Mouse (Mus musculus) limb, embryonic 12.5 days (tissue): ENCODE results near the gene Accs. TPM values are rescaled to one million over a fixed set of nuclear protein-coding genes. Genes with fewer than 3 reads are reported as not detected.

Source experiments
- ATAC-seq: fragments of 200-750 bp; cut with Nextera tagmentation; 2 replicates; pipeline ENCODE4 v1.8.0; 2017; ENCODE audit warnings: low read depth, moderate TSS enrichment; ENCODE audit not compliant: insufficient number of reproducible peaks, insufficient read depth, low FRiP score, low TSS enrichment
- H3K27ac ChIP-seq: fragments of 300-500 bp; sonication (generic); 2 replicates; pipeline ENCODE4 v1.5.1; 2016; ENCODE audit warnings: mild to moderate bottlenecking, moderate library complexity
- H3K27me3 ChIP-seq: fragments of 300-500 bp; sonication (generic); 2 replicates; pipeline ENCODE4 v1.6.1; 2016; ENCODE audit warnings: mild to moderate bottlenecking, moderate library complexity
- H3K36me3 ChIP-seq: fragments of 300-500 bp; sonication (generic); 2 replicates; pipeline ENCODE4 v1.6.1; 2016; ENCODE audit warnings: mild to moderate bottlenecking, moderate library complexity
- H3K4me1 ChIP-seq: fragments of 300-500 bp; sonication (generic); replicated peaks from 2 replicates; pipeline ENCODE4 v1.6.1; 2016
- H3K4me2 ChIP-seq: fragments of 300-500 bp; sonication (generic); 2 replicates; pipeline ENCODE4 v1.6.1; 2016; ENCODE audit warnings: mild to moderate bottlenecking, moderate library complexity
- H3K4me3 ChIP-seq: fragments of 300-500 bp; sonication (generic); replicated peaks from 2 replicates; pipeline ENCODE4 v1.5.1; 2016; ENCODE audit warnings: mild to moderate bottlenecking
- H3K9ac ChIP-seq: fragments of 300-500 bp; sonication (generic); replicated peaks from 2 replicates; pipeline ENCODE4 v1.6.1; 2016; ENCODE audit warnings: mild to moderate bottlenecking, moderate library complexity
- H3K9me3 ChIP-seq: fragments of 300-500 bp; sonication (generic); 2 replicates; pipeline ENCODE4 v1.6.1; 2016; ENCODE audit warnings: mild to moderate bottlenecking, moderate library complexity
- whole genome bisulfite sequencing: fragments of 180-500 bp; shearing (Covaris S2); methylation state at CpG from one replicate; pipeline ENCODE4 v1.1.7; 2016; 5-methylcytosine and 5-hydroxymethylcytosine counted together
- polyA plus RNA-seq: library from polyadenylated mRNA; unstranded; fragments of >200 nt; fragmentation: Nextera tagmentation; extraction: Ambion mirVana; gene quantifications from 2 replicates; pipeline ENCODE4 v1.2.1, GENCODE M21; 2016

Accs gene
- polyA plus RNA-seq, 1 experiment from 2014 or later = 8.8 TPM

- Histone ChIP-seq H3K27ac (no peak overlapping the region), H3K9me3 (no peaks in the 10 kb centered on the region), H3K4me2 (no peak overlapping the region), H3K36me3 (peaks cover 5% of the 10 kb centered on the region; the same call in 1 of the 2 replicates), H3K4me3 (no peak overlapping the region), H3K27me3 (no peaks in the 10 kb centered on the region), H3K4me1 (peaks cover 25% of the 10 kb centered on the region), H3K9ac (no peak overlapping the region)
- 30% methylated on average over 1 of the region's 1 CpGs for WGBS
- no peak for ATAC-seq
These were observed 1.6 kb upstream of the Accs start for GRCm38 (mm10) chr2:93851303-93851702.

DNA sequence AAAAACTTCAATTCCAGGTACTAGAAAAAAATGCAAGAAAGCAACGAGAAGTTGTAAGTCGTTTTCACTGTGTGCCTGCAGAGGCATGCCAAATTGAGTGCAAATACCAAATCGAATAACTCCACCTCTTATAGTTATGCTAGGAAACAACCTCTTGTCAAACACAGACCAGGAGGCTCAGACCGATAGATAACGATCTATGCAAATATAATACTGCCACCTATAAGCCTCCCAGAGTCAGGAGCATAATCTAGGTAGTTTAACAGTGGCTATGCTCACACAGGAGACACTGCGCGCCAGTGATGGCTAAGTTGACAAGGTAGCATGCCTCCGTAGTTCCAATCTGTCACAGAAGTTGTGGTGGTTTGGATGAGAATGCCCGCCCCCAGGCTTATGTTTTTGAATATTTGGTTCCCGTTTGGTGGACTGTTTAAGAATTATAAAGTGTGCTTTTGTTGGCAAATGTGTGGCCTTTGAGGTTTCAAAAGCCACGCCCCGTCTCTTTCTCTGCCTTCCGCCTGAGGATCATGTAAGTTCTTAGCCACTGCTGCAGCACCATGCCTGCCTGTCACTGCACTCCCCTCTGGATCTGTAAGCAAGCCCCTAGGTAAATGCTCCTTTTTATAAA lies 688 bp upstream of the Accs start:
- H3K9ac ChIP-seq = no peak overlapping the region
- 39% methylated on average over 13 of the region's 13 CpGs for WGBS
- ATAC-seq = no peak
- no peak overlapping the region for H3K4me3 ChIP-seq
- H3K9me3 ChIP-seq = no peaks in the 10 kb centered on the region
- H3K4me2 ChIP-seq = peak overlapping the region; percentile 79
- H3K27ac ChIP-seq = no peak overlapping the region
- no peaks in the 10 kb centered on the region for H3K27me3 ChIP-seq
- H3K4me1 ChIP-seq = peaks cover 25% of the 10 kb centered on the region
- H3K36me3 ChIP-seq = peaks cover 14% of the 10 kb centered on the region

DNA sequence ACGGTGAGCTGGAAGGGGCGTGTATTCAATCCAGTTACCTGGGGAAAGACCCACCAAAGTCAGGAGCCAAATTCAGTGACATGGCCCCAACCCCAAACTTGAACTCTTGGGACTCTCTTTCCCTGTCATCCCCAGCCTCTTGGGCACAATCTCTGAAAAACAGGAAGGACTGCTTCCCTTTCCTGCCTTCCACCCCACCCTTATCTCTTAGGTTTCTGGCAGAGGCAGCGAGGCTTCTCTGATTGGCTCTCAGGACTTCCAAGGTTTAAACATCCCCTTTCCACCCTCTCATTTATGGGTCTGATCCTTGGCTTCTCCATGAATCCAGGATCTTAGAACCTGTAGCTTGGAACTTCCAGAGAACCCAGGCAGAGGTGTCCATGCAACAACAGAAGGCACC lies 8.4 kb downstream of the Accs start:
- Histone ChIP-seq H3K4me2 (no peak overlapping the region), H3K4me1 (no peaks in the 10 kb centered on the region), H3K9me3 (peaks cover 4% of the 10 kb centered on the region), H3K36me3 (peaks cover 89% of the 10 kb centered on the region), H3K4me3 (no peak overlapping the region), H3K27me3 (no peaks in the 10 kb centered on the region), H3K27ac (no peak overlapping the region), H3K9ac (no peak overlapping the region)
- 90% methylated on average over 3 of the region's 3 CpGs for WGBS
- no peak for ATAC-seq

- H3K4me2 ChIP-seq = no peak overlapping the region
- H3K9me3 ChIP-seq = peaks cover 4% of the 10 kb centered on the region
- H3K9ac ChIP-seq = no peak overlapping the region
- 81% methylated on average over 6 of the region's 6 CpGs for WGBS
- no peak for ATAC-seq
- peaks cover 87% of the 10 kb centered on the region for H3K36me3 ChIP-seq
- H3K27me3 ChIP-seq = no peaks in the 10 kb centered on the region
- H3K4me3 ChIP-seq = no peak overlapping the region
- no peaks in the 10 kb centered on the region for H3K4me1 ChIP-seq
- no peak overlapping the region for H3K27ac ChIP-seq
These were observed 9.6 kb downstream of the Accs start for GRCm38 (mm10) chr2:93840109-93840508.

- ATAC-seq = no peak
- Histone ChIP-seq H3K4me3 (no peak overlapping the region), H3K9ac (no peak overlapping the region), H3K27ac (no peak overlapping the region), H3K4me1 (no peaks in the 10 kb centered on the region), H3K9me3 (peaks cover 4% of the 10 kb centered on the region), H3K36me3 (peaks cover 85% of the 10 kb centered on the region), H3K4me2 (no peak overlapping the region), H3K27me3 (no peaks in the 10 kb centered on the region)
- WGBS = 89% methylated on average over 4 of the region's 4 CpGs
These were observed 10.8 kb downstream of the Accs start for GRCm38 (mm10) chr2:93838931-93839330.

DNA sequence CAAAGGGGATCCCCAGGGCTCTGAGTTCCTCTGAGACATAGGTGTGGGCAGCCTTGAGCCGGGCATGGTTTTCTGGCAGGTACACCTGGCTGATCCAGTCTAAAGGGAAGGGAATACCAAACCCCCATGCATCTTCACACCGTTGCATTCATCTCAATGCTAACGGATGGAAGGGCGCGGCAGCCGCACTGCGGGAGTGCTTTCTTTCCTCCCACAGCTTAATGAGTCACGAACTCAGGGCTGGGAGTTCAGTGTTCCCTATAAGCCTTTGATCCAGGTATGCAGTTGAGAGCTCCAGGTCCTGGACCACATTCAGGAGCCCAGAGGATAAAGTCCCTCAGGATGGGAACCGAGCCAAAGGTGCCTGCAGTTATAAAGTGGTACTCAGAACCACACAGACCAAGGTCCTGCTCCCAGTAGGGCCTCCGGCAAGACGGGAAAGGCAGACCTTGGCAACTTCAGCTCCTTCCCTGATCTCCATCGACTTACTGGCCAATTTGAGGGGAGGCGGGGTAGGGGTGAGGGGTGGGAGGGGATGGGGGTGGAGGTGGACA lies 13.4 kb downstream of the Accs start:
- Histone ChIP-seq H3K27me3 (no peaks in the 10 kb centered on the region), H3K4me3 (no peak overlapping the region), H3K4me1 (no peaks in the 10 kb centered on the region), H3K9ac (no peak overlapping the region), H3K9me3 (peaks cover 4% of the 10 kb centered on the region), H3K4me2 (no peak overlapping the region), H3K36me3 (peaks cover 68% of the 10 kb centered on the region), H3K27ac (no peak overlapping the region)
- 69% methylated on average over 13 of the region's 13 CpGs for WGBS
- ATAC-seq = no peak

- H3K36me3 ChIP-seq = peaks cover 61% of the 10 kb centered on the region
- no peak for ATAC-seq
- no peak overlapping the region for H3K9ac ChIP-seq
- no peak overlapping the region for H3K4me3 ChIP-seq
- 77% methylated on average over 11 of the region's 11 CpGs for WGBS
- H3K27me3 ChIP-seq = no peaks in the 10 kb centered on the region
- no peak overlapping the region for H3K4me2 ChIP-seq
- H3K27ac ChIP-seq = no peak overlapping the region
- H3K4me1 ChIP-seq = no peaks in the 10 kb centered on the region
- peaks cover 2% of the 10 kb centered on the region for H3K9me3 ChIP-seq
These were observed 14.1 kb downstream of the Accs start for GRCm38 (mm10) chr2:93835596-93835995.

DNA sequence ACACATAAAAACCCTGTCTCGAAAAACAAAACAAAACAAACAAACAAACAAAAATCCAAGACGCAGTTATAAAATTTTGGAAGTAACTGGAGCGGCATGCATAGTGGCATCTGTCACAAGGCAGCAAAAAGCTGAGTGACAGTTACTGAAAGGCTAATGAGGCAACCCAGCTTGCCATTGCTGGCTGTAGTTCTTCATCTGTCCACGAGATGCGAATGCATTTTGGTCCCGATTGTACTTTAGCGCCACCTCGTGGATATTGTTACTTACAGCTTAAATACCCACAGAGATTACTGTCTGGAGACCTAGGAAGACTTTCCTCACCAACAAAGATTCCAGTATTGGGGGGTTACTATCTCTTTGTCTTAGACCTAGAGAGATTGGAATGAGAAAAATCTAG lies 26.2 kb downstream of the Accs start:
- no peak overlapping the region for H3K9ac ChIP-seq
- no peak overlapping the region for H3K4me2 ChIP-seq
- peaks cover 10% of the 10 kb centered on the region for H3K36me3 ChIP-seq
- H3K4me3 ChIP-seq = no peak overlapping the region
- no peaks in the 10 kb centered on the region for H3K27me3 ChIP-seq
- 17% methylated on average over 8 of the region's 8 CpGs for WGBS
- peaks cover 7% of the 10 kb centered on the region for H3K4me1 ChIP-seq
- H3K9me3 ChIP-seq = no peaks in the 10 kb centered on the region
- ATAC-seq = no peak
- no peak overlapping the region for H3K27ac ChIP-seq

- Histone ChIP-seq H3K36me3 (peaks cover 17% of the 10 kb centered on the region), H3K4me2 (peak within 1 kb of the TSS; percentile 70), H3K9ac (peak within 1 kb of the TSS; percentile 97), H3K4me3 (peak within 1 kb of the TSS; percentile 97), H3K9me3 (no peaks in the 10 kb centered on the region), H3K27me3 (no peaks in the 10 kb centered on the region), H3K27ac (peak within 1 kb of the TSS; percentile 66; the same call in 1 of the 2 replicates), H3K4me1 (peaks cover 7% of the 10 kb centered on the region)
- 1% methylated on average over 66 of the region's 66 CpGs for WGBS
- ATAC-seq = peak; percentile 88
These were observed 27.5 kb downstream of the Accs start, which contains the start of gene Ext2 for GRCm38 (mm10) chr2:93822045-93822749. Gene Ext2, minus strand, starts transcription at chr2:93822568.

DNA sequence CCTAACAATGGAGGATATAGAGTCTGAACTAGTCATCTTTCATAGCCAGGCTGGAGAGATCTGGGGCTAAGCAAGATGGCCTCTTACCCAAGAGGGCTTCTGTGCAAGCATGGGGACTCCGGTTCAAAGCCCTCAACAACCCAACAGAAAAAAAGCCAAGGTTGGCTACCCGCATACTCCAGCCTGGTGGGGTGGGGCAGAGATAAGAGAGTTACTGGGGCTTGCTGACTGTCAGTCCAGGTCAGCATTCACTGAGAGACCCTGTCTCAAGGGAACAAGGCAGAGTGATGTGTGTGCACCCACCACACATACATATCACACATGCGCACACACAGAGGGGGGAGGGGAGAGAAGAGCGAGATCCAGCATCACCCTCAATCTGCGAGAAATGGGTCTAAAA lies 32.0 kb downstream of the Accs start:
- Histone ChIP-seq H3K27me3 (no peaks in the 10 kb centered on the region), H3K4me2 (no peak overlapping the region), H3K4me3 (no peak overlapping the region), H3K27ac (no peak overlapping the region), H3K9ac (no peak overlapping the region), H3K9me3 (no peaks in the 10 kb centered on the region), H3K36me3 (peaks cover 25% of the 10 kb centered on the region), H3K4me1 (peaks cover 7% of the 10 kb centered on the region)
- no peak for ATAC-seq
- WGBS = 91% methylated on average over 5 of the region's 5 CpGs

GRCm38 (mm10) chr2:93813343-93813742 lies 36.4 kb downstream of the Accs start:
- H3K36me3 ChIP-seq = peaks cover 52% of the 10 kb centered on the region
- H3K9ac ChIP-seq = no peak overlapping the region
- H3K27ac ChIP-seq = no peak overlapping the region
- no peaks in the 10 kb centered on the region for H3K4me1 ChIP-seq
- no peak overlapping the region for H3K4me2 ChIP-seq
- ATAC-seq = no peak
- H3K4me3 ChIP-seq = no peak overlapping the region
- no peaks in the 10 kb centered on the region for H3K9me3 ChIP-seq
- no peaks in the 10 kb centered on the region for H3K27me3 ChIP-seq
- WGBS = 90% methylated on average over 22 of the region's 22 CpGs
